Mouse (Mus musculus) forebrain, embryonic 10.5 days (tissue): ENCODE data around the gene S1pr4. TPM values are rescaled to one million over a fixed set of nuclear protein-coding genes. Genes with fewer than 3 reads are reported as not detected.

Source experiments
- DNase-seq: peaks from one replicate; pipeline ENCODE4 v3.0.0-alpha.2; 2017; ENCODE audit warnings: low spot score; ENCODE audit errors: extremely low spot score
- H3K27ac ChIP-seq: fragments of 300-500 bp; sonication (generic); 2 replicates; pipeline ENCODE4 v1.5.1; 2016; ENCODE audit warnings: mild to moderate bottlenecking
- H3K27me3 ChIP-seq: fragments of 300-500 bp; sonication (generic); 2 replicates; pipeline ENCODE4 v1.6.1; 2016; ENCODE audit warnings: mild to moderate bottlenecking; ENCODE audit not compliant: poor library complexity, severe bottlenecking
- H3K36me3 ChIP-seq: fragments of 300-500 bp; sonication (generic); replicated peaks from 2 replicates; pipeline ENCODE4 v1.6.1; 2016; ENCODE audit warnings: mild to moderate bottlenecking, moderate library complexity
- H3K4me1 ChIP-seq: fragments of 300-500 bp; sonication (generic); 2 replicates; pipeline ENCODE4 v1.6.1; 2016
- H3K4me3 ChIP-seq: fragments of 300-500 bp; sonication (generic); 2 replicates; pipeline ENCODE4 v1.5.1; 2016; ENCODE audit warnings: mild to moderate bottlenecking, moderate library complexity
- H3K9me3 ChIP-seq: fragments of 300-500 bp; sonication (generic); 2 replicates; pipeline ENCODE4 v1.6.1; 2016; ENCODE audit warnings: mild to moderate bottlenecking, moderate library complexity
- WGBS: fragments of 180-500 bp; shearing (Covaris S2); methylation state at CpG from one replicate; pipeline ENCODE4 v1.1.7; 2016; 5-methylcytosine and 5-hydroxymethylcytosine counted together
- polyA plus RNA-seq: library from polyadenylated mRNA; unstranded; fragments of >200 nt; fragmentation: Nextera tagmentation; extraction: Ambion mirVana; gene quantifications from 2 replicates; pipeline ENCODE4 v1.2.1, GENCODE M21; 2016

The S1pr4 gene
- polyA plus RNA-seq, 1 experiment from 2014 or later, result 0.32 TPM

GRCm38 (mm10) chr10:81537429-81537828 is 37.5 kb upstream of the S1pr4 start:
- peaks cover 11% of the 10 kb centered on the region for H3K4me1 ChIP-seq
- no peak overlapping the region for H3K4me3 ChIP-seq
- peaks cover 87% of the 10 kb centered on the region for H3K36me3 ChIP-seq
- no peak for DNase-seq
- H3K27me3 ChIP-seq, result no peaks in the 10 kb centered on the region
- H3K27ac ChIP-seq, result no peak overlapping the region
- WGBS, result 86% methylated on average over 2 of the region's 2 CpGs
- no peaks in the 10 kb centered on the region for H3K9me3 ChIP-seq

- peaks cover 4% of the 10 kb centered on the region for H3K4me1 ChIP-seq
- DNase-seq, result no peak
- no peaks in the 10 kb centered on the region for H3K9me3 ChIP-seq
- WGBS, result 79% methylated on average over 6 of the region's 6 CpGs
- peaks cover 87% of the 10 kb centered on the region for H3K36me3 ChIP-seq
- no peak overlapping the region for H3K4me3 ChIP-seq
- no peak overlapping the region for H3K27ac ChIP-seq
- H3K27me3 ChIP-seq, result no peaks in the 10 kb centered on the region
These were observed 36.8 kb upstream of the S1pr4 start for GRCm38 (mm10) chr10:81536734-81537133.

GRCm38 (mm10) chr10:81534826-81535225 is 34.9 kb upstream of the S1pr4 start:
- Histone ChIP-seq H3K9me3 (no peaks in the 10 kb centered on the region), H3K36me3 (peaks cover 90% of the 10 kb centered on the region), H3K27ac (no peak overlapping the region), H3K27me3 (no peaks in the 10 kb centered on the region), H3K4me1 (0 out of 2 replicates have a peak, but pooled peaks cover 3% of the 10 kb centered on the region), H3K4me3 (no peak overlapping the region)
- no peak for DNase-seq
- 58% methylated on average over 16 of the region's 16 CpGs for WGBS

GRCm38 (mm10) chr10:81526779-81527178 is 26.8 kb upstream of the S1pr4 start:
- Histone ChIP-seq H3K27ac (no peak overlapping the region), H3K9me3 (no peaks in the 10 kb centered on the region), H3K27me3 (peaks cover 26% of the 10 kb centered on the region), H3K4me1 (peaks cover 7% of the 10 kb centered on the region), H3K36me3 (peaks cover 31% of the 10 kb centered on the region), H3K4me3 (no peak overlapping the region)
- peak; percentile 81 for DNase-seq
- 16% methylated on average over 14 of the region's 14 CpGs for WGBS

GRCm38 (mm10) chr10:81525017-81525694 is 25.2 kb upstream of the S1pr4 start:
- peaks cover 15% of the 10 kb centered on the region for H3K36me3 ChIP-seq
- H3K4me3 ChIP-seq, result no peak overlapping the region
- no peak for DNase-seq
- H3K27me3 ChIP-seq, result peaks cover 26% of the 10 kb centered on the region
- peaks cover 7% of the 10 kb centered on the region for H3K4me1 ChIP-seq
- no peak overlapping the region for H3K27ac ChIP-seq
- no peaks in the 10 kb centered on the region for H3K9me3 ChIP-seq
- 73% methylated on average over 11 of the region's 13 CpGs for WGBS

- DNase-seq, result no peak
- Histone ChIP-seq H3K36me3 (peaks cover 5% of the 10 kb centered on the region), H3K9me3 (no peaks in the 10 kb centered on the region), H3K27ac (no peak within 1 kb of the TSS), H3K4me1 (peaks cover 7% of the 10 kb centered on the region), H3K4me3 (no peak within 1 kb of the TSS), H3K27me3 (peaks cover 33% of the 10 kb centered on the region)
- 28% methylated on average over 9 of the region's 9 CpGs for WGBS
These were observed 24.2 kb upstream of the S1pr4 start, which contains the start of gene Gna15 for GRCm38 (mm10) chr10:81524051-81524605. TSS of gene Gna15 (minus strand) at chr10:81524225.

- Histone ChIP-seq H3K36me3 (no peaks in the 10 kb centered on the region), H3K4me3 (no peak overlapping the region), H3K4me1 (peaks cover 7% of the 10 kb centered on the region), H3K27me3 (peaks cover 33% of the 10 kb centered on the region), H3K27ac (no peak overlapping the region), H3K9me3 (no peaks in the 10 kb centered on the region)
- DNase-seq, result no peak
- 22% methylated on average over 19 of the region's 19 CpGs for WGBS
These were observed 23.6 kb upstream of the S1pr4 start for GRCm38 (mm10) chr10:81523570-81523969.

GRCm38 (mm10) chr10:81523142-81523541 is 23.2 kb upstream of the S1pr4 start:
- no peaks in the 10 kb centered on the region for H3K36me3 ChIP-seq
- no peak overlapping the region for H3K27ac ChIP-seq
- no peaks in the 10 kb centered on the region for H3K9me3 ChIP-seq
- H3K27me3 ChIP-seq, result peaks cover 33% of the 10 kb centered on the region
- WGBS, result 81% methylated on average over 6 of the region's 6 CpGs
- H3K4me1 ChIP-seq, result peaks cover 7% of the 10 kb centered on the region
- DNase-seq, result no peak
- no peak overlapping the region for H3K4me3 ChIP-seq

GRCm38 (mm10) chr10:81519978-81520365 is 20.0 kb upstream of the S1pr4 start:
- no peak for DNase-seq
- H3K4me1 ChIP-seq, result peaks cover 7% of the 10 kb centered on the region
- peaks cover 33% of the 10 kb centered on the region for H3K27me3 ChIP-seq
- no peak overlapping the region for H3K4me3 ChIP-seq
- H3K27ac ChIP-seq, result no peak overlapping the region
- no peaks in the 10 kb centered on the region for H3K36me3 ChIP-seq
- WGBS, result 83% methylated on average over 3 of the region's 3 CpGs
- H3K9me3 ChIP-seq, result no peaks in the 10 kb centered on the region

- no peak for DNase-seq
- 87% methylated on average over 6 of the region's 6 CpGs for WGBS
- H3K4me3 ChIP-seq, result no peak overlapping the region
- H3K4me1 ChIP-seq, result peaks cover 7% of the 10 kb centered on the region
- H3K27ac ChIP-seq, result no peak overlapping the region
- H3K36me3 ChIP-seq, result no peaks in the 10 kb centered on the region
- 0 out of 2 replicates have a peak, but pooled peaks cover under 1% of the 10 kb centered on the region for H3K9me3 ChIP-seq
- peaks cover 27% of the 10 kb centered on the region for H3K27me3 ChIP-seq
These were observed 19.5 kb upstream of the S1pr4 start for GRCm38 (mm10) chr10:81519227-81519977.

- DNase-seq, result peak; percentile 68
- Histone ChIP-seq H3K27me3 (peaks cover 19% of the 10 kb centered on the region), H3K27ac (no peak overlapping the region), H3K9me3 (0 out of 2 replicates have a peak, but pooled peaks cover 9% of the 10 kb centered on the region), H3K36me3 (no peaks in the 10 kb centered on the region), H3K4me1 (0 out of 2 replicates have a peak, but pooled peaks cover under 1% of the 10 kb centered on the region), H3K4me3 (no peak overlapping the region)
- WGBS, result 16% methylated on average over 4 of the region's 4 CpGs
These were observed 18.6 kb upstream of the S1pr4 start for GRCm38 (mm10) chr10:81518546-81518945.

- DNase-seq, result no peak
- Histone ChIP-seq H3K9me3 (0 out of 2 replicates have a peak, but pooled peaks cover 10% of the 10 kb centered on the region), H3K36me3 (no peaks in the 10 kb centered on the region), H3K27me3 (peaks cover 22% of the 10 kb centered on the region), H3K27ac (no peak overlapping the region), H3K4me3 (no peak overlapping the region), H3K4me1 (no peaks in the 10 kb centered on the region)
- 82% methylated on average over 8 of the region's 8 CpGs for WGBS
These were observed 17.3 kb upstream of the S1pr4 start for GRCm38 (mm10) chr10:81517227-81517626.

- WGBS, result 85% methylated on average over 5 of the region's 5 CpGs
- DNase-seq, result no peak
- Histone ChIP-seq H3K4me1 (no peaks in the 10 kb centered on the region), H3K27me3 (peaks cover 28% of the 10 kb centered on the region), H3K36me3 (no peaks in the 10 kb centered on the region), H3K27ac (no peak overlapping the region), H3K9me3 (0 out of 2 replicates have a peak, but pooled peaks cover 10% of the 10 kb centered on the region), H3K4me3 (no peak overlapping the region)
These were observed 13.9 kb upstream of the S1pr4 start for GRCm38 (mm10) chr10:81513798-81514197.
